ENCODE assay signal across 8 mouse cellular contexts in the genomic region with DNA sequence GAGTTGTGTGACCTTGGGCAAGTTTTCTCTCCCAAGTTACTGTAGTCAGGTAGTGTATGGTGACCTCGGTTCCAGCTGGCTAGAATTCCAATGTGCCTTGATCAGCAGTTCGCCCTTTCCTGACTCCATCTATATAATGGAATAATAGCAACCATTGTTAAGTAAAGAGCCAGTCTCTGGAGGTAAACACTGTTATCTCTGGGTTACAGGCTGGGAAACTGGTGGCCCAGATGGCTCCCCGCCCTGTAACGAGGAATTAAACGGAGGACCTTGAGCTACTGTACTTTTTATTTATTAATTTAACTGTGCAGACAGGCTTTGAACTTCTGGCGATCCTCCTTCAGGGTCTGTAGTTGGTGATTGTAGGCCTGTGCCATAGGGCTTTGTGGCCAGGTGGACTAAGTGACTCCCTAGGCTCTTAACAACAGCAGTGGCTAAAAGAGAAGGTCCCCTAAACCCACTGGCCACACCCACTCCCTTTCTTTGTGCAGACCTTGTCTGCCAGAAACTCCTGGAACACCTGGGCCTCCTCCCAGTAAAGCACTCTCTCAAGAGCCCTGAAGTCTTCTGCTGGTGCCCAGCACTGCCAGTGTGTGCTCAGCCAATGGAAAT. TPM values are rescaled to one million over a fixed set of nuclear protein-coding genes. Genes with fewer than 3 reads are reported as not detected.
DNase-seq lines count a peak whose midpoint lies in the region; ATAC-seq and TF ChIP-seq lines count a peak whose summit lies in the region.

No protein-coding gene starts in this region.

- peak overlapping the region; percentile 96 for H3K4me2 ChIP-seq in liver, embryonic 15.5 days

- H3K4me1 ChIP-seq in liver, embryonic 15.5 days (replicated peaks), result peaks cover 83% of the 10 kb centered on the region
- H3K4me1 ChIP-seq in olfactory bulb, adult 2 months (ENCODE audit: control insufficient read depth, insufficient read depth, low read length), result peaks cover 9% of the 10 kb centered on the region

- peak; percentile 16 for DNase-seq in kidney, adult 18-20 months
- no peak for DNase-seq in kidney, postnatal 14 days
- DNase-seq in cerebellum, adult 9-11 months, result peak; percentile 53
- peak; percentile 25 to 40 for DNase-seq in heart, postnatal 10 days
- DNase-seq in left cerebral cortex, postnatal 25 days (ENCODE audit: low spot score in 2 of 2), result no peak
- DNase-seq in adrenal gland, adult 8-10 months, result no peak

- 7% methylated on average over 6 of the region's 6 CpGs for WGBS in liver, embryonic 15.5 days (ENCODE audit: insufficient replicate concordance)
- 50% methylated on average over 6 of the region's 6 CpGs for WGBS in olfactory bulb, adult 2 months

- intact Hi-C loops in heart, postnatal 10 days (cut with DNase I), result loop anchor here (1.0 to 5.0 kb wide), 2 partner anchors 75 to 228 kb away; no protein-coding TSS in a partner anchor
- intact Hi-C loops in left cerebral cortex, postnatal 25 days (cut with DNase I), result loop anchor here (5.0 kb wide), 2 partner anchors 218 to 318 kb away; no protein-coding TSS in a partner anchor

- no peaks in the 10 kb centered on the region for H3K27me3 ChIP-seq in liver, embryonic 15.5 days

- peak overlapping the region; percentile 99 for H3K27ac ChIP-seq in liver, embryonic 15.5 days (replicated peaks)
- 0 out of 2 replicates have a peak overlapping the region, but pooled peaks have one; percentile 89 for H3K27ac ChIP-seq in olfactory bulb, adult 2 months (ENCODE audit: insufficient read depth, low read depth, low read length)

- peaks cover 33% of the 10 kb centered on the region for H3K36me3 ChIP-seq in liver, embryonic 15.5 days (replicated peaks)

- peak overlapping the region; percentile 99 for H3K9ac ChIP-seq in liver, embryonic 15.5 days

- peak overlapping the region; percentile 98 for H3K4me3 ChIP-seq in liver, embryonic 15.5 days (replicated peaks)
- H3K4me3 ChIP-seq in olfactory bulb, adult 2 months (ENCODE audit: insufficient read depth, low read depth, low read length), result peak overlapping the region; percentile 74

- no peak for TF ChIP-seq CTCF in olfactory bulb, adult 2 months (IDR thresholded peaks at IDR 0.05; ENCODE audit: insufficient read depth, low read depth, low read length)

- ATAC-seq in liver, embryonic 15.5 days (ENCODE audit: insufficient read depth), result peak; percentile 53

- TF ChIP-seq POLR2A in olfactory bulb, adult 2 months (IDR thresholded peaks at IDR 0.05; ENCODE audit: insufficient read depth, low read depth, low read length), result no peak

- H3K9me3 ChIP-seq in liver, embryonic 15.5 days (replicated peaks), result no peaks in the 10 kb centered on the region

RNA-seq across cellular contexts. Expression of a gene that starts 0.8 kb away (rescaled TPM):
- 10 to 100 TPM; 48.7 to 53.7 TPM for total RNA-seq in heart, postnatal 10 days (2021)
- 41.7 and 46.9 TPM in 2 replicates for polyA plus RNA-seq in liver, embryonic 15.5 days (2015; fragmentation: Nextera tagmentation; extraction: Ambion mirVana)
- not detected in 2 replicates for polyA plus RNA-seq in olfactory bulb, adult 2 months (2012; ENCODE audit: insufficient read depth, insufficient read length, low replicate concordance, missing spikeins)
- 10 to 100 TPM; 54.7 to 58.8 TPM for total RNA-seq in left cerebral cortex, postnatal 25 days (2021)
- 100 to 1,000 TPM; 109 to 131 (median 117) TPM for total RNA-seq in adrenal gland, adult 8-10 months (2022)

RNA-seq across cellular contexts. Expression of a gene that starts 0.9 kb away (rescaled TPM):
- 10 to 100 TPM; 21.7 to 23.3 TPM for total RNA-seq in heart, postnatal 10 days (2021)
- 11.1 and 13.4 TPM in 2 replicates for polyA plus RNA-seq in liver, embryonic 15.5 days (2015; fragmentation: Nextera tagmentation; extraction: Ambion mirVana)
- 138 TPM in 1 of 2 replicates, not detected in the other for polyA plus RNA-seq in olfactory bulb, adult 2 months (2012; ENCODE audit: insufficient read depth, insufficient read length, low replicate concordance, missing spikeins)
- 10 to 100 TPM; 21.4 to 26.5 TPM for total RNA-seq in left cerebral cortex, postnatal 25 days (2021)
- 10 to 100 TPM; 14.9 to 17.2 (median 15.9) TPM for total RNA-seq in adrenal gland, adult 8-10 months (2022)

Comparison
In these comparisons a context has a peak if more than half of its experiments do, and no peak if none do; other contexts are left out.
1. DNase-seq: peak in kidney, adult 18-20 months (single experiment), cerebellum, adult 9-11 months (single experiment) and heart, postnatal 10 days (2 of 2); none in kidney, postnatal 14 days (single experiment), left cerebral cortex, postnatal 25 days (0 of 2) and adrenal gland, adult 8-10 months (single experiment).